Mouse (Mus musculus): ENCODE measurements at regions not wholly inside any gene's neighbourhood (a gene's known extent, or its start where the extent isn't known, plus 50 kb on each side); places are given as distances from the start of the nearest gene placed in this dataset.
A peak's percentile ranks its signal among the peaks of the same experiment; 100 is the strongest.

DNA sequence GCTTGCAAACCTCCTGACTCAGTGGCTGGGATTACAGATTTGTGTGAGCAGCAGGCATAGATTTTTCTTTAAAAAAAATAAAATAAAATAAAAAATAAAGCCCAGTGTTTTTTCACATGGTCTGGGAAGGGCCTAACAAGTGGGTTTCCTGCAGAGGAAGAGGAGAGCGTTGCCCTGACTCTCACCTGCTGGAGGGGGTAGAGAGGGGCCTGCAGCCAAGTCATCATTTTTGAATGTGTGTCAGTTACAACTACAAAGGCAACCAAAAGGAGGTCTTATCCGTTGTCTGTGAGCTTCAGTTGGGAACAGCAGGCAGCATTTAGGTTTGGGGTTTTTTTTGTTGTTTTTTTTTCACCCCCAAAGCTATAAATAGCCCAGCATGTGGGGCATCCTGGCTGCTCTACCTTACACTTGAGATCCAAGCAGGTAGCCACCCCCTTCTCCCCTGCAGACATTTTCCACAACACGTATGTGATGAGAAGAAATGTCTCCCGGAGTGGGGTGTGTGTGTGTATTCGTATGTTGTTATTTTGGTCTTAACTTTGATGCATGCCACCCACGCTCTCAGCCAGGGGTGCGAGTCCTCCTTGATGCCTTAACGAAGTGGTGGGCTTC lies 285.7 kb upstream of the 4930412O13Rik start:
- no peak for DNase-seq

- DNase-seq: no peak
These were observed 284.9 kb upstream of the 4930412O13Rik start for GRCm38 (mm10) chr2:9596135-9596534.

DNA sequence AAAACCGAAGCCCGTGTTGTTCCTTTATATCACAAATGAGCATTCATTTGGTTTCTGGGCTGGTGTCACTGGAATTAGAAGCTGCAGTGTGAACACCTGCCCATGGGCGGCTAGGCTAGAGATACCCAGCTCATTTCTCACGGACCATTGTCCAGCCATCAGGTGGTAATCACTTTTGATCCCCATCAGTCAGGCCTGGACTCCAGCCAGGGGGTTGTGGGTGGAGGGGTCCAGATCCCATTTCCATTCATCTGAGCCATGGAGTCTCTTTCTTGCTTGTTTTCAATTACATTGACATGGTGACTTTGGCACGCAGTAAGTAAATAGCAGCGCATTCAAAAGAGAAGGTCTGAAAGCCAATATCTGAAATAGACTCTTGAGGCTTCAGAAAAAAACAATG lies 276.1 kb upstream of the 4930412O13Rik start:
- DNase-seq: no peak

GRCm38 (mm10) chr2:9607547-9607946 lies 273.5 kb upstream of the 4930412O13Rik start:
- no peak for DNase-seq

DNA sequence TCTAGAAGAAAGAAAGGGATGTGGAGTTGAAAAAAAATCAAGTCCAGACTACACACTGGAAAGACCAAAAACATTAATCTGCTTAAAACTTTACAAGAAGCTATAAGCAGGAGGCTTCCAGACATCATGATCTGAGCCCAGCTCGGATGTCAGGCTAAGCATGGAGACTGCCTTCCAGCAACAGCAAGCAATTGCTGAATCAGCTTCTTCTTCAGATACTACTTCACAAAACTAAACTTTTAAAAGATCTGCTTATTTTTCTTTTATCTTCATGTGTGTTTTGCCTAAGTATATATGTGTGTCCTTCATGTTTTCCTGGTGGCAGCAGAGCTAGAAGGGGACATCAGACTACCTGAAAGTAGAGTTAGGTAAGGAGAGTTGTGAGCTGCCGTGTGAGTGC lies 266.6 kb upstream of the 4930412O13Rik start:
- DNase-seq: no peak

- DNase-seq: no peak
These were observed 264.8 kb upstream of the 4930412O13Rik start for GRCm38 (mm10) chr2:9616292-9616691.

GRCm38 (mm10) chr2:9620303-9621244 lies 260.5 kb upstream of the 4930412O13Rik start:
- peak; percentile 80 for DNase-seq

- no peak for DNase-seq
These were observed 257.4 kb upstream of the 4930412O13Rik start for GRCm38 (mm10) chr2:9623702-9624101.

- DNase-seq: no peak
These were observed 253.0 kb upstream of the 4930412O13Rik start for GRCm38 (mm10) chr2:9628026-9628425.

DNA sequence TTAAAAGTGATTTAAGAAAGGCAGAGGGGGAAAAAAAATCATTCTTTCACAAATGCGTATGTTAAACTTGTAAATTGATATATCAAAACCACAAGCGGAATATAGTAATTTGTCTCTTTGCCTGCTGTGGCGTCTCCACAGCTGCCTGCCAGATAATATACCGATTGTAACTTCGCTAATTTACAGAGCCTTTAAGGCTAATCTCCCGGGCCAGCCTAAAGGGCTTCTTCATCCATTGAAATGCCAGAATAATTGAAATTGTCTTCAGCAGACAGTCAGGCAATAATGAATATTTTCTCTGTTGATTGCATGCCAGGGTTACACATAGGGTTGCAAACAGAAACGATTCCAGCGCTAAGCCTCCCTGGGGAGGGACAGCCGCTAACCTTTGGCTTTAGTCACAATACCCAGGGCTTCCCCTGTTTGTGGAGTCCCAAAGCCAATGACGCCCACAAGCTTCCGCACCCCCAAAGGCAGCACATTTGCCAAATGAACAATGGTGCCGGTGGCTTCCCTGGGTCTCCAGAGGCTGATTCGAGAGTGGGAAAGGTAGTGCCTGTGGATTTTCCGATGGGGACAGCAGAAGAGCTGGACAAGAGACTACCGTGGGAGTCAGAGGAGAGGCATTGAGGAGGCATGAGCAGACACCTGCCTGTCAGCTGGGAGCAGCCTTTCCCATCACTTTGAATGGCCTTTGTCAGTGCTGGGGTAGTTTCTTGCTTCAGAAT lies 248.2 kb upstream of the 4930412O13Rik start:
- no peak for DNase-seq

GRCm38 (mm10) chr2:9639262-9639661 lies 241.8 kb upstream of the 4930412O13Rik start:
- no peak for DNase-seq

DNA sequence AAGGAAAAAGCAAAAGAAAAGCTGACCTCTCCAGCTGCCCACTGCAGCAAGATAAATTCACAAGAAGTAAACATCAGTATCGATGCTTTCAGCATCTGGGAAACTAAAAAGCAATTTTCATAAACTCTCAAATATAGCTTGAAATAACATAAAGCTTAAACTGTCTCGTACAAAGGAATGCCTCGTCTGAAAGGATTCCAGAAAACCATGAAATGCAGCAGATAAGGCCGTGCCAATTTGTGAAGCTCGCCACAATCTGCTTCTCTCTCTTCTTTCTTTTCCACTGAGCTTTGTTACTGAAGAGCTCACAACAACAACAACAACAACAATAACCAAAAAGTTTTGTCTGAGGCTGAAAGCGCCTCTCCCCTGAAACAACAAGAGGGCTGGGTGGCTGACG lies 239.4 kb upstream of the 4930412O13Rik start:
- DNase-seq: no peak

DNA sequence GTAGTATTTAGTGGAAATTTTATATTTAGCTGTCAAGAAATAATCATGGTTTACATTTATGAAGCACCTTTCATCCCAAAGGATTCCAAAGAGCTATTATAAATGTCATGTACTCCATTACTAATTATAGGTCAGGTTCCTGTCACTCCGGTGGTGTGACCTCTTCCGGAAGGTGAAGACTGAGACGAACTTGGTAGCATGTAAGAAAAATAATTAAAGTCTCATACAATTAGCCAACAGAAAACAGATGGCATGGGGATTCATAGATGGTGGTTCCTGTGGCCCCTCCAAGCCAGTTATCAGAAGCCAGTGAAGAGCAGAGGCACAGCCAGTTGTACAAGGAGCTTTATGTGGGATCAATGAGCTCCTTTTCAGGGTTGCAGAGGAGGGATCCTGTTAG lies 238.6 kb upstream of the 4930412O13Rik start:
- no peak for DNase-seq

GRCm38 (mm10) chr2:9646466-9646865 lies 234.6 kb upstream of the 4930412O13Rik start:
- DNase-seq: no peak

DNA sequence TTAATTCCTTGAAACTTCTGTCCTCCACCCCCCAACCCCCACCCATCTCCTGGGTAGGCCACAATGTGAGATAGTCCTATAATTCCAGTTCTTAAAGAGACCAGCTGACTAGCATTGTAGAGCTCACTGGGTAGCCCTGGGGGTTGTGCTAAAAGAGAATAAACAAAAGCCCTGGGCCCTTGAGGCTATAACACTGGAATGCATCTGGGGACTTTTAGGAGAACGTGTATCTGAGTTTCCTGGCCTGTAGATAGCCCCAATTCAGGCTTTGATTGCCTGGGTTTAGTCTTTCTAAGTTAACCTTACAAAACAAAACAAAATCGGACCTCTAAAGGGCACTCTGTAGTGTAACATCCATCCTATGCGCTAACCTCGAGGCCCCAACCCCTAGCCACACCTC lies 234.1 kb upstream of the 4930412O13Rik start:
- no peak for DNase-seq

DNA sequence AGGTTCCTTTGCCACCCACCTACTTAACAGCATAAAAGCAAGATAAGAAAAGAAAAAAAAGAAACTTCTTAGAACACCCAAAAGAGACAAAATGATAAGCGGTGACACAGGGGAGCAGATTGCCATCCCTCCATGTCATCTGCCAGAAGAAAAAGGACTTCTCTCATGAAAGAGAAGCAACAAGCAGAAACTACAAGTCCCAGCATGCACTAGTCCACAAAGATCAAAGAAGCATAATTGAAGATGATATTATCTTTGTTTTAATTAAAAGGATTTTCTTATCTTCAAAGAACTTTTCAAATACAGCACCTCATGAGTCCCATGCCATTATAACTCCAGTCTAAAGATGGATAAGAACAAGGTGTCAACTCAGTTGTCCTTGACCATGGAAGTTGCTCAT lies 231.0 kb upstream of the 4930412O13Rik start:
- DNase-seq: no peak

GRCm38 (mm10) chr2:9658880-9659279 lies 222.2 kb upstream of the 4930412O13Rik start:
- DNase-seq: no peak

- no peak for DNase-seq
These were observed 211.4 kb upstream of the 4930412O13Rik start for GRCm38 (mm10) chr2:9669621-9670020.

DNA sequence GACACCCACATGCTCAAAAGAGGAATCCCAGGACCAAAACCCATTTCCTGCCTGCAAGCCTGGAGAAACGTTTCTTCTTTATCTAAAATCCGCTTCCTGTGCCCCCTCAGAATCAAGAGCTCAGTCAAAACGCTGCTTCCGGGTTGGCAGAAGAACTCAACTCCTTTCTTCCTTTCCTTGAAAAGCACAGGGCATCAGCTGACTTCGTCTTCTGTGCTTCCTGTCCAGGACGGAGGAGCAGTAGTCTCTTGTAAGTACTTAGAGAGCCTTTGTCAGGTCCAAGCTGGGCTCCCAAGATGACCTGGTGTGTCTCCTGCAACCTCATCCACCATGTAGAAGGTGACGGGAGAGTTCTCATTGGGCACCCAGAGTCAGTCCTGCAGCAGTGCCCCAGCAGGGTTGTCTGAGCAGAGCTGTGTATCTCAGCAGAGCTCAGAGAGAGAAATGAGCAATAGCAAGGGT lies 199.3 kb upstream of the 4930412O13Rik start:
- DNase-seq: no peak

GRCm38 (mm10) chr2:9683673-9684210 lies 197.3 kb upstream of the 4930412O13Rik start:
- no peak for DNase-seq

GRCm38 (mm10) chr2:9688176-9688575 lies 192.9 kb upstream of the 4930412O13Rik start:
- no peak for DNase-seq

GRCm38 (mm10) chr2:9689518-9689917 lies 191.5 kb upstream of the 4930412O13Rik start:
- no peak for DNase-seq

DNA sequence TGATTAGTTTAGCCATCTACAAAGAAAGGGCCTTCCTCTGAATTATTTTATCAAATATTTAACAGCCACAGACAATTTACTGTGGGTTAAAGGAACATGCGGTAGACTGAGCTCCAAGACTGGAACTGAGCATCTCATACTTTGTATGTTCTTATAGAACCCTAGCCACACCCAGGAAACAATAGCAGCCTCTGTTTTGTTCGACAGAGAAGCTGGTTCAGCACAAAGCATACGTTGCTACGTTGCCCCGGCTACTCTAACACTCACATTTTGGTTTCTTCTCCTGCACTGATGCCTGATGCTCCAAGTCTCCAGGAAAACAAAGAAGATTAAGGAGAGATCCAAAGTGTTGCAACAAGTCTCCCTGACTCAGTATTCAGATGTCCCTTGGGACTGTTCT lies 189.5 kb upstream of the 4930412O13Rik start:
- DNase-seq: no peak

All from cerebellum, adult 11-12 months (tissue).